Mouse (Mus musculus): ENCODE results near the gene Ccdc73.

Ccdc73 gene

GRCm38 (mm10) chr2:105028806-105029205 lies 161.2 kb downstream of the Ccdc73 start:
- DNase-seq: no peak

- no peak for DNase-seq
These were observed 162.9 kb downstream of the Ccdc73 start for GRCm38 (mm10) chr2:105030505-105030904.

- no peak for DNase-seq
These were observed 166.5 kb downstream of the Ccdc73 start for GRCm38 (mm10) chr2:105034084-105034483.

GRCm38 (mm10) chr2:105035985-105036384 lies 168.4 kb downstream of the Ccdc73 start:
- no peak for DNase-seq

GRCm38 (mm10) chr2:105036401-105037070 lies 168.9 kb downstream of the Ccdc73 start:
- DNase-seq: no peak

GRCm38 (mm10) chr2:105037956-105038569 lies 170.5 kb downstream of the Ccdc73 start:
- no peak for DNase-seq

GRCm38 (mm10) chr2:105038879-105039278 lies 171.3 kb downstream of the Ccdc73 start:
- DNase-seq: no peak

GRCm38 (mm10) chr2:105040859-105041258 lies 173.3 kb downstream of the Ccdc73 start:
- no peak for DNase-seq

- DNase-seq: no peak
These were observed 175.5 kb downstream of the Ccdc73 start for GRCm38 (mm10) chr2:105043152-105043551.

- no peak for DNase-seq
These were observed 180.7 kb downstream of the Ccdc73 start for GRCm38 (mm10) chr2:105048301-105048700.

- no peak for DNase-seq
These were observed 187.9 kb downstream of the Ccdc73 start for GRCm38 (mm10) chr2:105055529-105055928.

GRCm38 (mm10) chr2:105058577-105059116 lies 191.0 kb downstream of the Ccdc73 start:
- DNase-seq: no peak

GRCm38 (mm10) chr2:105062741-105063372 lies 195.3 kb downstream of the Ccdc73 start:
- no peak for DNase-seq
